Mouse (Mus musculus) leukemia stem cell, adult 10-12 weeks (primary cell): Measurements from ENCODE around the gene Coq5. TPM values are rescaled to one million over a fixed set of nuclear protein-coding genes. Genes with fewer than 3 reads are reported as not detected.

Source experiments
- polyA plus RNA-seq: library from polyadenylated mRNA; stranded (reverse); fragments of >175 nt; gene quantifications from 2 replicates; pipeline ENCODE4 v1.2.3, GENCODE M21; 2012; ENCODE audit warnings: low replicate concordance

The Coq5 gene
- 24.4 and 41.7 TPM in 2 replicates for polyA plus RNA-seq

DNA sequence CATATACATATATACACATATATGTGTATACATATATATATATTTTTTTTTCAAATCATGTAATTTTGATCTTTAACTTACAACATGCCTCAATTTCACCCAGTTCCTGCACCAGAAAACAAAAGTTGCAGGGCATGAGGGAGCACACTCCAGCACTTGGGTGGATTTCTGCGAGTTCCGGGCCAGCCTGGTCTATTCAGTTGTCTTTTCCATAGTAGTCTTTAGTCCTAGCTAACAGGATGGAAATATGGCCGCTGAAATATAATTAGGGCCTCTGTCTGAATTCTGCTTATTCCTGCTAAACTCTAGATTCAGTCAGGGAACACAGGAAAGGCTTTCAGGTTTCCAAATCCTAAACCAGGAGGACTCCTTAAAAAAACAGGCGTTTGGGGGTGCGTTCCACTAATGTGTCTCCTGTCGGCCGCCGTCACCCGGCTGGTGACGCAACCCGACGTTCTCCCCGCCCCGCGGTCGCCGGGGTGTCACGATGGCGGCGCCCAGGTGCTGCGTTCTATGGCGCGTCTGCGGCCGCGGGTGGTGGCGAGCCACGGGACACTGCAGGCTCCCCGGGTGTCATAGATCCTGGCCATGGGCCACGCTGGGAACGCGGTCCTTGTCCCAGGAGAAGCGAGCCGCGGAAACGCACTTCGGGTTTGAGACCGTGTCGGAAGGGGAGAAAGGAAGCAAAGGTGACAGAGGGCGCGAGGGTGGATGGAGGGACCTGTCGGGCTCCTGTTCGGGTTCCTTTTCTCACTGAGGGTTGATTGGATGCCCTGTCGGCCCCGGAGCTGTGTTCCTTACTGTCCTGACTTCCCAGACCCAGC lies at the start of gene Coq5:
Coq5 (plus strand) TSS at position 441 of the 824 bp plus-strand sequence.

DNA sequence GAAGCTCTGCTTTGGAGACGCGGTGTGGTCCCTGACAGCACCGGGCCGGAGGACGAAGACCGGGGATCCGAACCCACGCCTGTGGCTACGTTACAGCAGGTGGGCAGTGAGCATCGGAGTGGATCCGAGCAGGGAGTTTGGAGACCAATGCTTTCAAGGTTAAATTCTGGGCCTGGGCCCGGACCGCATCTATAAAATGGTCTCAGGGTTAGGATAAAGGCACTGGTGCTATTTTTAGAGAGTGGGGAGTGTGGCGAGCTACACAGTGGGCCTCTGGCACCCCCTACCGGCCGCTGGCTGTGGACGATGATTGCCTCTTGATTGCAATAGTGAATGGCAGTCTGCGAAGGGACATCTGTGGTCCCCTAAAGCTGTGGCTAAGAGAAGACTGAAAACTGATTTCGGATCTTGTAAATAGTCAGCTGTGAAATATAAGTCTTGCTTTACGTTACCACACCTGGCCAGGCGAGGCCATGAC lies 43.6 kb upstream of the Coq5 start, which contains the start of gene Pop5:
Pop5 (plus strand) TSS at position 51 of the 478 bp plus-strand sequence.

DNA sequence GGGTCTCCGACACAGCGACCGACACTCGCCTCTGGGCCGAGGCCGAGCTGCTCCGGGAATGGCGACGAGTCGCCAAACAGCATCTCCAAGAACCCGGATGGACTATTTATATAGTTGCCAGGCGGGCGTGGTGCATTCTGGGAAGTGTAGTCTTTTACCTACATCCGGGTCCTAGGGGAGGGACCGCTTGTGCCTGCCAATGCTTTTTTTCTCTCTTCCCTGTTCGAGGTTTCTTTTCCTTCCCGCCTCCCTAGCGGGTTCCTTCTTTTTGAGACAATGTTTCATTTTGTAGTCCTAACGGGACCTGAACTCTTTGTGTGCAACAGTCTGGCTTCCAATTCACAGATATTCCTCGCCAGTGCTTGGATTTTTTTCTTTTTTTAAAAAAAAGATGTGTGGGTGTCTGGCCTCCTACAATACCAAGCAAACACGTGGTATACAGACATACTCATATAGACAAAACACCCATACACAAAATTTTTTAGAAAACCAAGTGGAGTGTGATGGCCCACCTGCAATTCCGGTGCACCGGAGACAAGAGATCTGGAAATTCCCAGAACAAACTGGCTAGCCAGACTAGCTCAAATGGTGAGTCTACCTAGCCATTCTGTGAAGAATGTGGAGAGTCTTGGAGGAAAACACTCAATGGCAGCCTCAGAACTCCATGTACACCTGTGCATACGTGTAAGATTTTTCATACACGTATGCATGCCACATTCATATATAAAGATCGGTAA lies 6.5 kb upstream of the Coq5 start, which contains the start of gene Rnf10:
Rnf10 (minus strand) TSS at position 87 of the 737 bp plus-strand sequence.

DNA sequence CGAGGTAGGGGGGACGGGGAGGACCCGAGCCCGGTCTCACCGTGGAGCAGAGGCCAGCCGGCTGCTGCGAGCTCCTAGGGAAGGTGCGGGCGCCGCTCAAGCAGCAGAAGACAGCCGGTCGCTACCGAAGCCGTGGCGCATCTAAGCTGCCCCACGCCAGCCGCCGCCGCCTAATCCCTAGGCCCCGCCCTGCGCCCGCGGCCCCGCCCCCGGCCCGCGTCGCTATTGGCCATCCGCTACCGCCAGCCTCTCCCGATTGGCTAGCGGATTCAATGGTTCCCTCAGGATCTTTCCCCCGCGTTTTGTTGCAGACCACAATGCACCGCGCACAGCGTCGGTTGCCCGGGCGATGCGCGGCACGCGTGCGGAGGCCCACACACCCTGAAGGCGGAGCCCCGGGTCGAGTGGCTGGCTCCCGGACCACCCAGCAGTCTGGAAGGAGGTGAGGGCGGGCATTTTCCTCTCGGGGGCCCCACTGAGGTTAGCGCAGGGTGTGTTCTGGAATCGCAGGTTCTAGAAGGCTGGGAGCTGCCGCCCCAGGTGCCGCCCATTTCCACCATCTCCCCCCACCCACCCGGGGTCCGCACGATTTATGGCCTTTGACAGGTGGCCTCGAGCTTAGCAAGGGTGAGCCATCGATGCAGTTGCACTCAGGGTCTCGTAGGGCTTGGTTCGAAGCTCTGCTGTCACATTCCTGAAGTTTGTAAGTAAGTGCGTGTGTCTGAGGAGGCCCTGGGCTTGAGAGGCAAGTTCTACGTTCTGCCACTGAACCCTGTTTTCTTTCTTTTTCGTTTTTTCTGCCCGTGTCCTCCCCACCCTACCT lies 21.5 kb downstream of the Coq5 start, which contains the start of gene Dynll1:
Dynll1 (minus strand) TSS at position 208 of the 823 bp plus-strand sequence.

DNA sequence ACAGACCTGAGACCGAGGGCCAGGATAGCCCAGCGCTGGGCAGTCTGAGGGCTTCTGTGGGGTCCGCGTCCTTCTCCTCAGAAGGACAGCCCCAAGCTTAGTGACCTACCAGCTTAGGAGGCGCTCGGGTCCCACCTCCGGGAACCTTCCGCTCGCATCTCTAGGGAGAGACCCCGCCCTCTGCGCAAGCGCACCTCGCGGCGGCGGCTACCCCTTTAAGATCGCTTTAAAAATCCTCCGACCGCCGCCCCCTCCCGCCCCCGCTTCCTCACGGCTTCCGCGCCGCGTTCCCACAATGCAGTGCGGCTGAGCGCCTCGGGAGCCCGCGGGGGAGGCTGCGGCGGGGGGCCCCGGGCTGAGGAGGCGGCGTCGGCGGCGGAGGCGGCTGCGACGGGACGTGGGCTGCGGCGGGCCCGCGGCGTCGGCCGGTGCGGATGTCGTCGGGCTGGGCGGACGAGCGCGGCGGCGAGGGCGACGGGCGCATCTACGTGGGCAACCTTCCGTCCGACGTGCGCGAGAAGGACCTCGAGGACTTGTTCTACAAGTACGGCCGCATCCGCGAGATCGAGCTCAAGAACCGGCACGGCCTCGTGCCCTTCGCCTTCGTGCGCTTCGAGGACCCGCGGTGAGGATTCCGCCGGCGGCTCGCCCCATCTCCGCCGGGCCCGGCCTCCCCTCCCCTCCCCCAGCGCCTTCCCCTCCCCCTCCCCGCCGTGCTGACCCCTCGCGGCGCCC lies 47.6 kb downstream of the Coq5 start, which contains the start of gene Srsf9:
Srsf9 (plus strand) TSS at position 303 of the 735 bp plus-strand sequence.

DNA sequence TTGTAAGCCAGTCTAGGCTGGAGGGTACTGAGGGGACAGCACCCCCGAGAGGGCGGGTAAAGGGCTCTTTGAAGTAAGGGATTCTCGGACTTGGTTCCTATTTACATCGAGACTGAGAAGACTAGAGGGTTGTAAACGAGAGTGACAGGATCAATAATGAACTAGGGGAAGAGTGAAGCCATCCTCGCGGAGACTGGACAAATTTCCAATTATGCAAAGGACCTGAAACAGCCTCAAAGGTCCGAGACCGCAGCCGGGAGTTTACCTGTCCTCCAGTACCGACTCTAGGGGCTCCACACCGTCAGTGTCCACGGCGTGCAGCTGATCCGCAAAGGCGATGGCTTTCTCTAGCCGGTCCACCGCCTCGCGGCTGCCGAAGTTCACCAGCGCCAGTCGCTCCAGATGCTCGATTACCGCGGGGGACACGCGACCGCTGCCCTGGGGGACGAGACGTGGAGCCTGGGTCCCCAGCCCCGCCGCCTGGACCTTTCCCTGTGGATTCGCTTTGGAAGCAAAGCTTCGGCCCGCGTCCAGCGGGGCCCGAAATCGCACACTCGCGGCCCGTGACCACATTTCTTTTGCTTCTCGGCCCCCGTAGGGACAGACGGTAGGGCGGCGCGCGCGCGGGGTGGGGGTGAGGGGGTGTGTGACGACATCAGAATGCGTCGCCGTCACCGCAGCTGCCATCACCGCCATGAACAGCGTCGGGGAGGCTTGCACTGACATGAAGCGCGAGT lies 61.3 kb downstream of the Coq5 start, which contains the start of the genes Gatc and Triap1:
Gatc (minus strand) TSS at position 602 of the 737 bp plus-strand sequence.
Triap1 (plus strand) TSS at position 649 of the 737 bp plus-strand sequence.

Other genes starting within 250 kb of the Coq5 start
- gene Gm10401, start 181.4 kb upstream of the Coq5 start, polyA plus RNA-seq: not detected in 2 replicates
- 25.9 and 44.0 TPM in 2 replicates for gene Acads, start 160.3 kb upstream of the Coq5 start, polyA plus RNA-seq
- 68.3 and 86.1 TPM in 2 replicates for gene Unc119b, start 144.7 kb upstream of the Coq5 start, polyA plus RNA-seq
- gene Mlec, start 121.5 kb upstream of the Coq5 start, polyA plus RNA-seq: 33.4 and 81.7 TPM in 2 replicates
- 0.44 and 0.99 TPM in 2 replicates for gene Cabp1, start 85.3 kb upstream of the Coq5 start, polyA plus RNA-seq
- 53.2 and 80.8 TPM in 2 replicates for gene Pop5, start 43.8 kb upstream of the Coq5 start, polyA plus RNA-seq
- gene Rnf10, start 6.8 kb upstream of the Coq5 start, polyA plus RNA-seq: 290 and 465 TPM in 2 replicates
- 62.9 and 230 TPM in 2 replicates for gene Dynll1, start 21.3 kb downstream of the Coq5 start, polyA plus RNA-seq
- gene Srsf9, start 47.5 kb downstream of the Coq5 start, polyA plus RNA-seq: 62.0 and 96.9 TPM in 2 replicates
- 5.0 and 11.2 TPM in 2 replicates for gene Gatc, start 61.5 kb downstream of the Coq5 start, polyA plus RNA-seq
- 0.77 and 3.8 TPM in 2 replicates for gene Triap1, start 61.6 kb downstream of the Coq5 start, polyA plus RNA-seq
- 2,307 and 4,034 TPM in 2 replicates for gene Cox6a1, start 69.3 kb downstream of the Coq5 start, polyA plus RNA-seq
- gene Msi1, start 149.9 kb downstream of the Coq5 start, polyA plus RNA-seq: 1.3 and 4.1 TPM in 2 replicates
- not detected in 2 replicates for gene Pla2g1b, start 186.6 kb downstream of the Coq5 start, polyA plus RNA-seq
- gene Sirt4, start 205.1 kb downstream of the Coq5 start, polyA plus RNA-seq: 8.7 and 11.7 TPM in 2 replicates
- 64.3 and 85.1 TPM in 2 replicates for gene Pxn, start 227.0 kb downstream of the Coq5 start, polyA plus RNA-seq